Mouse (Mus musculus): ENCODE measurements at regions not wholly inside any gene's neighbourhood (a gene's known extent, or its start where the extent isn't known, plus 50 kb on each side); places are given as distances from the start of the nearest gene placed in this dataset.

DNA sequence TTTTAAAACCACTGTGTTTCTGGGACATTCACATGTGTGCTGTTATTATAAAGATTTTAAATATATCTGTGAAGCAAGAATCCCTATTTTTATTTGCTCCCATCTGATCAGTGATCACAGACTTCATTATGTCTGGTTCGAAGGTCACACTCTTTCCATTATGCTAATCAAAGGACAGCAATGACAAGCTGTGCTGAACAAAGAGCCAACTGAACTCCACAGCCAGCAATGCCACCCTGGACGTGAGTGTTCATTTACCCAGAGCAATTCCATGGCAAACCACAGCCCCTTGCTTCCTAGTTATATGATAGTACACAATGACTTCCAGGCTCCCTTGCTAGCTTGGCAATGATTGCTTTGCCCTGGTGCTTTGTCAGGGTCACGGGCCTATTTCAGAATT lies 55.6 kb upstream of the Ccdc190 start:
- no peak for DNase-seq (ENCODE audit: inconsistent age in 2 of 2, low spot score in 1 of 2)

DNA sequence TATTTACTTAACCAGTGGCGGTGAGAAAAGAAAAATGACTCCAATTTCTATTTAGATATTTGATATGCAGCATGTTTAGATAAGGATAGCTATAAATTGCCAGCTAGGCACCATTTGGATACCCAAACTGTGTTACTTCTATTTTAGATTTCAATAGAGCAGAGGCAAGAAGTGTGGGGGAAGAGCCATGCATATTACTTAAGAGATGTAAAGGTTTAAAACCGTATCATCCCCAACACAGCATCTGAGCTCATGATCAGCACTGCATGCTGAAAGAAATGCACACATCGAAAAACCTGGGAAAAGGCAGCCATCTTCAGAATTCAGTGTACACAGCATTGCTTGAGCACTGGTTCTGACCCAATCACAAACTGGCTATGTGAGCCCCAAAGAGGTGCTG lies 59.8 kb upstream of the Ccdc190 start:
- no peak for DNase-seq (ENCODE audit: inconsistent age in 2 of 2, low spot score in 1 of 2)

DNA sequence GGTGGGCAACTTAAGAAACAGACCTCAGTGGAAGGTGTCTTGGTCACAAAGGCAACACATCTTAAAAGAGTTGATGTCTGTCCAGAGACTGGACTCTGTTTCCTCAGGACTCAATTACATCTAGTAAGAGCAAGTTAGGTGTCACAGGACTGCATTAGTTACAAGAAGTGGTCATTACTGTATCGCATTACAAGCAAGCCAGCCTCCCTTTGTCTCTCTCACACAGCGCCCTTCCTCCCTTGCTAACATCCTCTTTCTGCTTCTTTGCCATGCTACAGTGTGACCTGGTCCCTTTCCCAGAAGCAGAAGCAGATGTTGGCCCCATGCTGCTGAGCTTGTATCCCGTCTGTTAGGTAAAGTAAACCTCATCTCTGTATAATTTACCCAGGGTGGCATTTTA lies 61.0 kb upstream of the Ccdc190 start:
- DNase-seq (ENCODE audit: inconsistent age in 2 of 2, low spot score in 1 of 2) = no peak

DNA sequence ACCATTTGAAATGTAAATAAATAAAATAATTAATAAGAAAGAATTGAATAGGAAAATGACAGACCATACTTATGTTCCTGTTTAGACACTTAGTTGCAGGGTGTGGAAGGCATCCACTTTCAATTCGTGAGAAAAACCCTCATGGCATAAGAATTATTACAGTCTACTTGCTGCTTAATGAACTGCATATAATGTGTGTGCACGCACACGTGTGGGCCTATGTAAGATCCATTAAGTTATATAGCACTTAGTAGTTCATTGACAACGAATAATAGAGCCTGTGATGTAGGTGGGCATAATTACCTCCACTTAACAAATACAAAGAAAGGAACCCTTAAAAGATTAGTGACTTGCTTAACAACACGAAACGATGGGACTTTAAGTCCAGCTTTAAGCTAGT lies 61.6 kb upstream of the Ccdc190 start:
- no peak for DNase-seq (ENCODE audit: inconsistent age in 2 of 2, low spot score in 1 of 2)

DNA sequence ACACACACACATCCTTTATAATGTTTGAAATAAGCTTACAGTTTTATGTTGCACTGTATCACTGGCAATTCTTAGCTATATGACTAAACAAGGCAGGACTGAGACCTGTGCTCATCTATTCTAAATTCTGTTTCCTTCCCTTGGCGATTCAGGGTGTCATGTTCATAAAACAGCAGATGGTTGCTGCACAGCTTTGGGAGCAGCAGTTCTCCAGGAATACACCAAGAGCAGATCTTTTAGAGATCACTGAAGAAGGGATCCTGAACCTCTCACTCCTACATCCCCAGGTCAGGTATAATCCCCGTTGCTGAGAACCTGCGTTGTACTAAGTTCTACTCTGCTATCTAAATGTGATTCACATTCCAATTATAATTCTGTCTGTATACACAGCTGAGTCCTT lies 69.4 kb upstream of the Ccdc190 start:
- DNase-seq (ENCODE audit: inconsistent age in 2 of 2, low spot score in 1 of 2) = no peak

DNA sequence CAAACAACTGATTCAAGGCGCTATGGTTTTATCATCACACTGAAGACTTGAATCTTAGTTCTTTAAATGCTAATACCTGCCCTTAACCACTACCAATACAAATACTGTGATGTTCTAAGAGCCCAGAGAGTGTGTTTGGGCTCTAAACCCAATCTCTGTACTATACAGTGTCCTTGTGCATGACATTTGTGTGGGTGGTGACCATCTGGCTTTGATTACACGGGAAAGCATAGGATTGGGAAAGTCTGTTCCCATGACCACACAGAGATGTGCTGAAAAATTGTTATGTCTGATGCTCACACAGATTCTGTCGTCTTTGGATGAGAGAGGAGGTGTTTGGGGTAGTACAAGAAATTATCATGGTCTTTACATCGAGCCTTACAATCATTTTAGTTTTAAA lies 76.8 kb upstream of the Ccdc190 start:
- DNase-seq (ENCODE audit: inconsistent age in 2 of 2, low spot score in 1 of 2) = peak in 1 of 2 experiments; percentile 12

DNA sequence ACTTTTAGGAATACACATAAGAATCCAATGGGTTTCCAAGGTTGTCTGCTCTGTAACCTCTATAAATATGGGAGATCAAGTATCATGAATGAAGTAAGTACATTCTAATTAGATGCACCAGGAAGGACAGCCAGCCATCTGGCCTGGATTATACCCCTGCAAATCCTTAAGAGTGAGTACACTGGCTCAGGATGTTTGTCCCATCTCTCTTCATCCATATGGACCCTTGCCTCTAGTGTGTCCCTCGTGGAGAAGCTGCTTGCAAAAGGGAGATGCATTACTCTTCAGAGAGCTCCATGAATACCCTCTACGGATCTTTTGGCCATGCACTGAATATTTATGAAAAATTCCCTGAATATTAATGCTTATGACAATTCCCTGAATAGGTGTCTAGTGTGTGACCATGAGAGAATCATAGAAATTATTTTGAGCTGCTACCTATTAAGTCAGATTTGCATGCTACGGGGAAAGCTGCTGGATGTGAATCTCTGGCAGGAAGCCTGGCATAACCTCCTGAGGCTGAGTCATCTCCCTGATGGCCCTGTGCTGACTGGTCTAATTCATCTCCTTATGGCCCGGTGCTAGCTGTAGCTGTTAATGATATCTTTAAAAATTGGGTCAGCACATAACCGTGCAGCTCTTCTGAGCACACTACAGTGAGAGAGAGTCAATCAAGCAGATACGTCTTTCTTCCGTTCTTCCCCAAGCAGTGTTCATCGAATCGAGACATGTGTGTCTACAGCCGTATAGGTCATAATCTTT lies 80.0 kb upstream of the Ccdc190 start:
- peak; percentile 44 to 80 for DNase-seq (ENCODE audit: inconsistent age in 2 of 2, low spot score in 1 of 2)

DNA sequence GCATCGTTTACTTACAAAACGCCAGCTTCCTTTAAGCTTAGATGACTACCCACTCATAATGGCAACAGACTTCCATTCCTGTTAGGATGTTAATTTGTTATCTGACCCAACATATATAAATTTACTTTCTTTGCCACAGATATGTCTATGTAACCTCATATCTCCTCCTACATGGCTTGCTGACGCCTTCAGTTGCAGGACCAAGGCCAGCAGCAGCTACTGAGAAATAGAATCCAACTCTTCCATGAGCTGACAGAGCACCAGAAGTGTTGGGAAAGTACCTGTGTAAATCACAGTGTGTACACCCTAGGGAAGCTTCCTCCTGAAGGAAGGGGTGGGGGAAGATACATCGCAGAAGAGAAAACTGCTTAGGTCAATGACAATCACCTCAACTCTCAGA lies 86.0 kb upstream of the Ccdc190 start:
- no peak for DNase-seq (ENCODE audit: inconsistent age in 2 of 2, low spot score in 1 of 2)

DNA sequence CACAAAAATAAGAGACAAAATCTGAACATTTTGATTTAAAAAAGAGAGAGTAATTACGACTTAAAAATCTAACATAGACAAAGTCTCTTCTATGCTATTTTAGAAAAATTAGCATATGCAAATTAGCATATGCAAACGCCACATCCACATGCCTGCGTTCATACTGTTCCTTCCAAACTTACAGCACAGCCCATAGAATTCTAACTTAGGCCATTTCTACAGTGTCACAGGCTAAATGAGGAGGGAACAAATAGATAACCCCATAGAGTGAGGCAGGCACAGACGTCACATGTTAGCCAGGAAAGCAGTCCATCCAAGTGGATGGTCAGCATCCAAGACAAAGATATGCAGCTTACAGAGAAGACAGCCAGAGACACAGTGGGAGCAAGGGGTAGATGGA lies 87.5 kb upstream of the Ccdc190 start:
- DNase-seq (ENCODE audit: inconsistent age in 2 of 2, low spot score in 1 of 2) = no peak

DNA sequence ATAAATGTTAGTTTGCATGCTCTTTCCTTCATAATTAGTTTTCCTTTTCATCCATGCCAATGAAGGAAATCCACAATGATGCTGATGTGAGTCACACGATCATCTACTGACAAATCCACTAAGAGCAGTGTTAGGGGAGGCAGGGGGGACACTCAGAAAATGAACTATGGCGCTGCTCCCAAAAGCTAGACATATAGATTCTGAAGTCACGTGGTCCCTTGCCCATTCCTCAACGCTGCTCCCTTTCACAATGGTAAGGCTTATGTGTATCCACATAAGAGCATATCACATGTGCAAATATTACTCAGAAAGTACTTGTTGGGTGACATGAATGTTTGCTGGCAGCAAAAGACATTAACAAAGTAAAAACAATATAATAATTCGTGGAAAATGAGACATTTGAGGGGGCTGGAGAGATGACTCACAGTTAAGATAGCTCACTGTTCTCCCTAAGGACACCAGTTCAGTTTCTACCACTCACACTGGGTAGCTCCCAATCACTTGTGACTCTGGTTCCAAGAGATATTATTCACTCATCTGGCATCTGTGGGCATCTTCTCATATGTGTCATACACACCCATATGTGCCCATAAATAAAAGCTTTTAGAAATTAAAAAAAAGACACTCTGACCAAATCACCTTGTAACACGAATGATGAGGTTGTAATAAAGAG lies 88.3 kb upstream of the Ccdc190 start:
- no peak for DNase-seq (ENCODE audit: inconsistent age in 2 of 2, low spot score in 1 of 2)

DNA sequence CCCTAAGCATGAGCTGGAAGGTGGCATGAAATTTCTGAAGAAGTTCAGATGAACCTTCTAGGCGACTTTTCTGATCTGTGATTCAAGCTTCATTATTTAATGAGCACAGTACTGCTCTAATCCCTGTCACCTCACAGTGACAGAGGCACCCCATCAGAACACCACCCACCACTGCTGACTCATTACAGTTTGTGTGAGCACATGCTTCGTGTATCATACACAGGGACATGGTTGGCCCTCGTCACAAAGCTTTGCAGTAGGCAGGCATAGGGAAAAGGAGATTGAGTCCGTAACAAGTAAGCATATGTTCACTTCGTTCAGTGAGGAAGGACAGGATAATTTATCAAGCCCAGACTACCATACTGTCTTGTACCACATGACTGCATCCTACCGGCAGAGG lies 85.9 kb upstream of the Rgs4 start:
- no peak for DNase-seq (ENCODE audit: inconsistent age in 2 of 2, low spot score in 1 of 2)

DNA sequence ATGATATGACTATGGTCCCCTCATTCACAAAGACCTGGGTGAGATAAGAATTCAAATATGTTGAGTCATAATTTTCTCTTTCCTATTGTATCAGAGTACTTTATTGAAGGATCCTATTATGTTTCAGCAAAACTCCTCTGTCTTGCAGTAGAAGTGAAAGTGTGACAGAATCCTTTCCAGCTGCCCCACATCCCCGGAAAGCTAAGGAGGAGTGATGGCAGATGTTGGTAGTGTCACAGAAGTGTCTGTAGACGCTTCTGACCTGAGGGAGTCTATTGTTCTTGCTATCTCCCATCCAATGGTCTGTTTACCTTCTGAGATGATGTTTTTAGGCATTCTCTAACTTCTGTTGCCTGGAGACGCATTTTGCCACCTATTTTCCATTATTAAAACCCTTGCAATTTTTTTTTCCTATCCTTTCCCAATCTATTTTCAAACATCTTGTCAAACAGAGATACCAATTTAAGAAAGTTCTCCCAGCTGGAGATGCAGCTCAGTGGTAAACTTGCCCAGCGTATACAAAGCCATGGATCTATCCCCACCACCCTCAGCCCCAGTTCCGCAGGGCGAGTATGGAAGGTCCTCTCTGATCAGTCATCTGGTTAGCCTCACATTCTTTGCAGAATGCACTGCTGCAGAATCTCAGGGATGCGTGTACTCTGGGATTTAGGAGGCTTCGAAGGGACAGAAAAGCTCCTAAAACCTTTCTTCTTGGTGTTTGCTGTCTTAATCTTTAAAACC lies 84.1 kb upstream of the Rgs4 start:
- no peak for DNase-seq (ENCODE audit: inconsistent age in 2 of 2, low spot score in 1 of 2)

DNA sequence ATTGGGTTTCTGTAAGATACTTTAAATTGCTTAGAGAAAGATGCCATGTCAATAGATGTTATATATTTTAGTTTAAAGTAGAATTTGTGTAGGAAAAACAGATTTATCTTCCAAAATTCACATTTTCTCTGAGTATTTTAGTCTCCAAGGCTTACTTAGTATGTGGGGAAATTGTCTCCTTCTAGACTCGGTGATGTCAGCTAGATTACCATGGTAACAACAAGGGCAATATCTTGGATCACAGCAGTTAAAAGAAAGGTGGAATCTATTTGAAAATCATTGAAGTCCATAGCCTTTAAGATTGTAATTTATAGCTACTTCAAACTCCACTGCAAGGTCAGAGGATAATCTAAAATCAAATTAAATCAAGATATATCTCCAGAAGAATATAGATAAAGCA lies 83.2 kb upstream of the Rgs4 start:
- no peak for DNase-seq (ENCODE audit: inconsistent age in 2 of 2, low spot score in 1 of 2)

DNA sequence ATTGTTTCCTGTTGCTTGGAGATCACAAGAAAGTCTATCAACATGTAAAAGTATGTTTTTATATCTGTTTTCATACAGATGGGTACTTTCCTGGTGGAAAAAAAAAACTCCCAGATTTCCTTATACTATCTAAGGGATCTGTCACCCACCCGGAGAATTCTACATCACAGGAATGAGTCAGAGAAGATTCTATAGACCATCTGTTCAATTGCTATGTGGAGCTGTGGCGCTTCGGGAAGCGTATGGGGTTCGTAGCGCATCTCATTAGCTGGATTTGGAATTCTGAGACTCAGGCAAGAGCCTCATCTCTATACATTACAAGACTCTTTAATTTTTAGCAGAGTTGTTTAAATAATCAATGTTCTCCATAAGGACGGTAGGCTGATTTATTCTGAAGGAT lies 74.6 kb upstream of the Rgs4 start:
- no peak for DNase-seq (ENCODE audit: inconsistent age in 2 of 2, low spot score in 1 of 2)

DNA sequence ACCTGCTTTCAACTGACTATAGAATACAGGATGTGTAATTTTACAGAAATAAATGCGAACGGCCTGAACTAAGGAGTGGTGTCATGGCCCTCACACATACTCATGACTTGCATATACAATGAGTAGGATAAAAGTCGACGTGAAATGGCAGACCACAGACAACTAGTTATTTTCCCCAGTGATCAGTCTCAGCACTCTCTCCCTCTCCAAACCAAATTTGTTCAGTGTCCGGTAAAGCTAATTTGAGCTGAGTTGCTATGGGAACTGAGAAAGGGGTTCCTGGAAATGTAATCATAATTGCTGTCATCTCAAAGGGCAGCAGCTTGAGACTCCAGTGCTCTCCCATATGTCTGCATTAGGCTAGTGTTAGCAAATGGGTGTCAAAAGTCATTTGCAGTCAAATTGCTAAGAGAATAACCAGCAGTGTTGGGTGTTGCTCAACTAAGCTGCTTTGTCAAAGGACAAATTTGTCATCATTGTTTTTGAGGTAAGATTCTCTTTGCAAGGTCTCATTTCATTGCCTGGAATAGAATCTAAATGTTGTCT lies 72.0 kb upstream of the Rgs4 start:
- DNase-seq (ENCODE audit: inconsistent age in 2 of 2, low spot score in 1 of 2) = peak in 1 of 2 experiments; percentile 69

DNA sequence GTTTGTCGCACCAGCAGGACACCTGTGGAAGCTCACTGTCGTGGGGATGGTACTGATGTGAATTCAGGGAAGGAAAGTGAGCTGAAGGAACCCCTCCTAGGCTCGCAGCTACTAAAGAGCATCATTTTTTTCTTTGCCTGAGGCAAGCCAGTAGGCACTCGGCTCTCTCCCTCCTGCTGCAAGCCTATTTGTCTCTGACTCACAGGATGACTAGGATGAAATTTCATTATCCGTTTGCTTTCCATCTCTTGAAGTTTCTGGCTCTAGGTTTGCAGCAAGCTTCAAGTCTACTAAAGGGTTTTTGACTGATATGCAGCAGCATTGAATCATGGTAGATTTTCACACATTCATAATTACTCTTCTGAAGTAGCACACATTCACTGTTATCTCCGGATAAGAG lies 69.5 kb upstream of the Rgs4 start:
- DNase-seq (ENCODE audit: inconsistent age in 2 of 2, low spot score in 1 of 2) = peak in 1 of 2 experiments; percentile 63

DNA sequence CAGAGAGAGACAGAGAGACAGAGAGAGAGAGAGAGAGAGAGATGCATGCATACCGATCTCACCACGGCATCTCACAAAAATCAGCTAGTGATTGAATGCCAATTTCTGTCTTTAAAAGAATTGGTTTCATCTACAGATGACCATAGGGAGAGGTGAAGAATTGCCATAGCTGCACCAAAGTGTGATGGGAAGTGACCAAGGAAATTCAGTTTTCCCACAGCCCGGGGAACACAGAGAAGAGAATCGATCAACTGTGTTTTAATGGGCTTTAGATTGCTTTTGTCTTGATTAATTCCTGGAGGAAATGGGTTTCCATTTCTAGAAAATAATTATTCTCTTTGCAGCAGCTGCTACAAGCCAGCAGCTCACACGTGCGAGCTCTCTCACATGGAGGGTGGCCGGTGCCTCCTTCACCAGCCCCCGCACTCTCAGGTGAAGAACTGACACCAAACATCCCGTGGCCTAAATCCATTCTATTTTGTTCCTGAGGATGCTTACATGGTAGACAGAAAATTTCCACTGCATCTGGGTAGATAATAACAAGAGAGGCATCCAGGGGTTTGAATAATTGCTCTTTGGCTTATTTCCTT lies 65.2 kb upstream of the Rgs4 start:
- DNase-seq (ENCODE audit: inconsistent age in 2 of 2, low spot score in 1 of 2) = no peak

DNA sequence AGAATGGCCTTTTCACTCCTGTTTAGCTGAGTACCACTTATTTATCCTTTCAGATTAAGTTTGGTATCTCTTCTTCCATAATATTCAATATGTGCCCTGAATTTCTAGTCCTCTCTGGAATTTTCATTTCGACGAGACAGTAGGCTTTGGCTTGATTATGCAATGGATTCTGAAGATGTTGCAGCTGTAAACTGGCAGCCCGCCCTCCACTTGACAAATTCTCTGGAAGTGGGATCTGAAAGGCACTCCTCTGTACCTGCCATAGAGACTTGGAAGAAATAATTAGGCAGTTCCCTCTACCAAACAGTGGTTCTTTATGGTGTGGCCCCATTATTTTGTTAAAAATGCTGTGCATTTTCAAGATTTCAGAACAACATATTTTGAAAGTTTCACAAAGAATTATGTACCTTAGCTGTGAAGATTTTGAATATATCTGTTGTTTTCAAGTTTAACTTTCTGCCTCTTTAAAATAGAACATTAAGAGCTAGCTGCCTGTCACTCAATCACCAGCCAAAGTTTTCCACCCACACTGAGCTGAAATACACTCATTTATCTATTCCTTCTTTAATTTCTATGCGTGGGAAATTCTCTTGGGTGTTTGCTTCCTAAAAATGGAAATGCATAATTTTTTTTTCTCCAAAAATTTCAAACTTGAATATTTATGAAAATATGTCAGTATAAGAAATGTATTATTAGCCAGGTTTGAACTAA lies 56.1 kb upstream of the Rgs4 start:
- no peak for DNase-seq (ENCODE audit: inconsistent age in 2 of 2, low spot score in 1 of 2)

DNA sequence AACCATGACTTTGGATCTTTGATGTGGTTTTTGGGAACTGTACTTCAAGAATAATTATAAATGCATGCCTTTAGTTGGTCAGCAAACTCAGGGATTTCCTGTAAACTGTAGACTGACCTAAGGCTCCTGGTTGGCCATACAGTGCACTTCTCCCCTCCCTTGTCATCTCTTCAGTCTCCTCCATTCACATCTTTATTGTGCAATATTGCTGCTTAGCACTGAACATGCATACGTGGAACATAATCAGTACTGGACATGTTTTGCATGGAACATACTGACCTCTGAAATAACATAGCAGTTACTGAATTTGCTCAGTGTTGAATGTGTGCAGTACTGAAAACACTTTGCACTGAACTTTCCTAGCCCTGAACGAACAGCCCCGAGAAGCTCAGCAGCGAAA lies 55.4 kb upstream of the Rgs4 start:
- DNase-seq (ENCODE audit: inconsistent age in 2 of 2, low spot score in 1 of 2) = no peak

DNA sequence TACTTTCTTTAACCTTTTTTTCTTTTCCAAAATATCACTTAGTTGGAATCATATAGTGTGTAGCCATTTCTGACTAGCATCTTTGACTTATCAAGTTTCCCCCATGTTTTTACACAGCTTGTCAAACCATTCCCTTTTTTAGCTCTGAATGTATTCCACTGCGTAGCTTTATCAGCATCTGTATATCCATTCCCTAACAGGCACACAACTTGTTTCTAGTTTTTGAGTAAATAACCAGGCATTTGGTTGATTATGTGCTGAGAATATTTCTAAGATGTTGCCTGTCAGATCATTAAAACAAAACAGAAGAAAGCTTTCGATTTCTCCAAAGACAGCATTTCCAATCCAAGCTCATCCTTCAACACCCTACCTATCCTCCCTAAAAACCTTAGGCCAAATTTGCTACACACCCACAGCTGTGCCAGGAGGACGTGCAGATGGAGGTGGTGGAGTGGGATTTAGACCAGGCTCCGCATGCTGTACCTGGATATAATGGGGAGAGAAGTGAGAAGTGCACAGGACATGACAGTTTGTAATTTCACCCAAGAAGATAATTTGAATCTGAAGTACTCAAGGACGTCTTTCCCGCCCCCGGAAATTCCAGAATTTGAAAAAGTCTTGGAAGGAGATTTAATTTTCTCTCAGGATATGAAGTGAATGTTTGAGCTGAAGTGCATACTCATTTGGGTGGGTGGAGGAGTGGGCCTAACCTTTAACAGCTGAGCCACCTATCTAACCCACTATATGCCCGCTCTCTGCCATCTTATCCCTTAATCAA lies 54.8 kb upstream of the Rgs4 start:
- no peak for DNase-seq (ENCODE audit: inconsistent age in 2 of 2, low spot score in 1 of 2)
